Mouse (Mus musculus) heart, postnatal 25 days (tissue): ENCODE results near the gene Olfr427. TPM values are rescaled to one million over a fixed set of nuclear protein-coding genes. Genes with fewer than 3 reads are reported as not detected.
"Not testable (repeated sequence)": the region's sequence is repeated elsewhere in the genome, so short reads cannot be mapped to it uniquely, and the experiment has no call there.

Experiments used
- DNase-seq: peaks from one replicate; pipeline ENCODE4 v3.0.0; 2022; ENCODE audit warnings: low spot score
- intact Hi-C: fragments of 180-260 bp; cut with DNase I; formaldehyde crosslinking; loops from one replicate; pipeline ENCODE4 v1.15.1; 2025
- total RNA-seq, 2 experiments: library from RNA; stranded (reverse); gene quantifications; 2 replicates each; pipeline ENCODE4 v1.2.3; 2021

The Olfr427 gene
- not detected for total RNA-seq

DNA sequence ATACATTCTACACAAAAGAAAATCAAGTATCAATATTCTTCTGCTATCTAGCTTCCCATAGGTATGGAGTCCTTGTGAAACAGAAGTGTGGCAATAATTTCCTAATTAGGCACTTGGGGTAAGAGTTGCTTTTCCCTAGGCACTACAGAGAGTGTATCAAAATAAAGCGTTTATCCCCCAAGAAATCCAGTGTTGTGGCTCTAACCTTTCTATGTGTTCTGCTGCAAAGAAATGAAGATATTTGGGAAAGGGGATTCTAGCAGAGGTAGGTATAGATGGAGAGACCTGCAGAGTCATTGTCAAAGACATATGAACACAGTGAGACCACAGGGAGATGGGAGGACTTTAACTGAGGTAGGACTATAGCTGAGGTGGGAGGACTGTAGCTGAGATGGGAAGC is at the start of gene Olfr427:
Olfr427 (plus strand) TSS at position 301 of the 400 bp plus-strand sequence.
- DNase-seq = no peak
- intact Hi-C loops = no loop called here

DNA sequence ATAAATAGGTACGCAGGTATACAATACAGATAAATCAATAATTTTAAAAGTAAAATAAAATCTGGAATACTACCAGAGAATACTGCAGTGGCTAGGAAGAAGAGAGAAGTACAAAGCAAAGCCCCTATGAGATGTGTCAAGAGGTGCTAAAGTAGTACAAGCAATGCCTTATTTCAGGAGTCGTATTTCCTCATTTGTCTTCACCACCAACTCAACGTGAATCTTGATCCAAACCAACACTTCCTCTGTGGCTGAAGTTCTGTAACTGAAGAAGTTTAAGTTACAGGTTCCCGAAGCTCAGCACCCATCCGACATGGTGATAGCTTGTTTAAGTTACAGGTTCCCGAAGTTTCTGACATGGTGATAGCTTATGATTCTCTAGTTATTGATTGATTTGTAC is 48.5 kb upstream of the Olfr427 start:
- intact Hi-C loops, DNase-seq: not testable (repeated sequence)

DNA sequence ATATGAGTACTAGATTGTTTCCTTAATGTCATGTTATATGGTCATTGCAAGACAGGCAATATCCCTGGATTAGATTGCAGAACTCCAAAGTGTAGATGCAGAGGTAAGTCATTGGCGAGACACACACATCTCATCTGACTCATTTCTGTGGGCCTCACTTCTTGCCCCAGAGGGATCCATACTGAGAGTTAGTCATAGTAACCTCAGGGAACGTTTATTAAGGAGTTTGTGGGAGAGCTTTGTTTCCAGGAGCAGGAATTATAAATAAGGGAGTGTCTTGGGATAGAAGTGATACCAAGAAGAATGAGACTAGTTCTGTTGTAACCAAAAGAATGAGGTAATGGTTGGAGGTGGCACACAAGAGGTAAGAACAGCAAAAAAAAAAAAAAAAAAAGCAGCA is 47.8 kb upstream of the Olfr427 start, which contains the start of gene Olfr432:
Olfr432 (plus strand) TSS at position 313 of the 400 bp plus-strand sequence.
- DNase-seq = no peak
- intact Hi-C loops = no loop called here

DNA sequence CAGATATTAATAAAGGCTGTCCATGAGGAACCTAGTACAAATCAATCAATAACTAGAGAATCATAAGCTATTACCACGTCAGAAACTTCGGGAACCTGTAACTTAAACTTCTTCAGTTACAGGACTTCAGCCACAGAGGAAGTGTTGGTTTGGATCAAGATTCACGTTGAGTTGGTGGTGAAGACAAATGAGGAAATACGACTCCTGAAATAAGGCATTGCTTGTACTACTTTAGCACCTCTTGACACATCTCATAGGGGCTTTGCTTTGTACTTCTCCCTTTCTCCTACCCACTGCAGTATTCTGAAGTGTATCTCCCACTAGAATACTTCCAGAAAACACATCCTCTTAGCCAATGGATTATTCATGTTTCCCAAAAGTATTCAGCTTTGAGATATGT is 47.3 kb upstream of the Olfr427 start:
- DNase-seq, intact Hi-C loops: not testable (repeated sequence)

DNA sequence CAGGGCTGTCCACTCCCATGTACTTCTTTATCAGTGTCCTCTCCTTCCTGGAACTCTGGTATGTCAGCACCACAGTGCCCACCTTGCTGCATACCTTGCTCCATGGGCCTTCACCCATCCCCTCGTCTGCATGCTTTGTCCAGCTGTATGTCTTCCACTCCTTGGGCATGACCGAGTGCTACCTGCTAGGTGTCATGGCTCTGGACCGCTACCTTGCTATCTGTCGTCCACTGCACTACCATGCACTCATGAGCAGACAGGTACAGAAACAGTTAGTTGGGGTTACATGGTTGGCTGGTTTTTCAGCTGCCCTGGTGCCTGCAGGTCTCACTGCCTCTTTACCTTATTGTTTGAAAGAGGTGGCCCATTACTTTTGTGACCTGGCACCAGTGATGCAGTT is 46.2 kb upstream of the Olfr427 start:
- DNase-seq = no peak
- intact Hi-C loops = no loop called here

DNA sequence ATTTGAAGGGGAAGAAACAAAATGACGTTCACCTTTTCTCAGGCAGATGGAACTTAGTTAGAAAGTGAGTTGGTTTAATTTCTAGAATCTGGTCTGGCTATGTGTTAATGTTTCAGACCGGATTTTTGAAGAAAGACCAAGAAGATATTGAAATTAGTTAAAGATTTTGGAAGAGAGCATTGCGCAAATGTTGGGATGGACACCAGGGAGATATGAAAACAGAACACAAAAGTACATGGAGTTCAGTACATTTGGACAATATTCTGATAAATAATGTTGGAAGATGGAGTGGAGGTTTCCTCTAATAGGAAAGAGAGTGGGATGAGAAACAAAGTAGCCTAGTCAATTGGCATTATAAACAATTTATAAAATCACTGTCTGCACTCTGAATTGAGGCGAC is 45.2 kb upstream of the Olfr427 start:
- intact Hi-C loops = no loop called here
- no peak for DNase-seq

DNA sequence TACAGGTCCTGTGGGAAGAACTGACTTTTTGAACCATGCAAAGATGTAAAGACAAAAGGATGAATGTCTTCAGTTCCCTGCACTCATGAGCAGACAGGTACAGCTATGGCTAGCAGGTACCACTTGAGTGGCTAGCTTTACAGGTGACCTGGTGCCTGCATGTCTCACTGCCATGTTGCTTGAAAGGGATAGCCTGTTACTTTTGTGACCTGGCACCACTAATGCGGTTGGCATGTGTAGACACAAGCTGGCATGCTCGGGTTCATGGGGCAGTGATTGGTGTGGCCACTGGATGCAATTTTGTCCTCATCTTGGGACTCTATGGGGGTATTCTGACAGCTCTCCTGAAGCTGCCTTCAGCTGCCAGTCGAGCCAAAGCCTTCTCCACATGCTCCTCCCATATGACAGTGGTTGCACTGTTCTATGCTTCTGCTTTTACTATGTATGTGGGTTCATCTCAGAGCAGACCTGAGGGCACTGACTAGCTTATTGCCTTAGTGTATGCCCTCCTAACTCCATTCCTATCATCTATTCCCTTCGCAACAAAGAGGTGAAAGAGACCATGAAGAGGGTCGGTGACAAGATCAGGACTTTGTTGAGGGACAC is 44.7 kb upstream of the Olfr427 start:
- intact Hi-C loops = no loop called here
- no peak for DNase-seq

DNA sequence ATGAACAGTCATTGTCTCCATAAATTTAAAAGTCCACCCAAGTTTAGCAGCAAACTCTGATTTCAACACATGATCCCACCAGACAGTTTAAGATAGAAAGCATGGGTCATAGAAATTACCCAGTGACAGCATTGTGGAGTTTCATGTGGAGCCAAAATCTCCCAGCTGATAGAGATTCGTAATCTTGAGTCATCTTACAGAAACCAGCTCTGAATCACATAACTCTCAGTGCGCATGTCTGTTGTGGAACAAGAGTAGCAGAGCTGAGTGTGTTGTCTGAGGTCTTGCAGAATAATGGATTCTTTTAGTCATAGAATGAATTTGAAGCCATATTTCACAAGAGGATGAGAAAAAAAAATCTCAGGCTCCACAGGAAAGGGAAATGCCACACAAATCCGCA is 43.7 kb upstream of the Olfr427 start:
- DNase-seq = no peak
- intact Hi-C loops = no loop called here

DNA sequence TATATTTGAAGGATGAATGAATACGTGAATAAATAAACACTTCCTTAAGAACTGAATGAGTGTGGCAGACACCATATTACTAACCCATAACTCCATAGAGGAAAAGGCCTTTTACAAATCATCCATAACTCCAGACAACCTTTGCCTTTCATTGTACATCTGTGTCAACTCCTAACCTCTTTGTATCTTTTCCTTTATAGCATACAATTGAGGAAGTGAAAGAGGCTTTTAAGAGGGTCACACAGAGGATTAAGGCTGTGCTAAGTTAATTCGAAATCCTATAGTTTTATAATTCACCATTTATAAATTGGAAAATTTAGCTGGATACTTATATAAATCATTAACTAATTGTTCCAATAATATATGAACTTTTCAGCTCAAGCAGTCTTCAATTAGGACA is 41.4 kb upstream of the Olfr427 start:
- intact Hi-C loops = no loop called here
- no peak for DNase-seq

DNA sequence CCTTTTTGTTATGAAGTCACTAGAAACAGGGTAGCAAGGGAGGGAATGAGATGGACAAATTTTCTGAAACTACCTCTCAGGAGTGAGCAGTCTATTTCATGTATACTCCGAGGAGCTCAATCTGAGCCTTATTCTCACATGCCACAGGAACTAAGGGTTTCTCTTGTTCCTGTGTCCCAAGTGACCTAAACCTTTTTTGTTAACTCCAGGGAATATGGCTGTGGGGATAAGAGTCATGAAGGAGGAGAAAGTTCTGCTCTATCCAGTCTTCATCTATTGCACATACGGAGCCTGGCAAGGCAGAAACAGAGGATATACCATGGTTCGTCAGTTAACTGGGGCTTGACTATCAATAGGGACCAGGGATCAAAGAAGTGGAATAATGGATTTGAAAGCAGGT is 30.4 kb upstream of the Olfr427 start, which contains the start of gene Olfr430:
Olfr430 (plus strand) TSS at position 301 of the 400 bp plus-strand sequence.
- intact Hi-C loops = no loop called here

DNA sequence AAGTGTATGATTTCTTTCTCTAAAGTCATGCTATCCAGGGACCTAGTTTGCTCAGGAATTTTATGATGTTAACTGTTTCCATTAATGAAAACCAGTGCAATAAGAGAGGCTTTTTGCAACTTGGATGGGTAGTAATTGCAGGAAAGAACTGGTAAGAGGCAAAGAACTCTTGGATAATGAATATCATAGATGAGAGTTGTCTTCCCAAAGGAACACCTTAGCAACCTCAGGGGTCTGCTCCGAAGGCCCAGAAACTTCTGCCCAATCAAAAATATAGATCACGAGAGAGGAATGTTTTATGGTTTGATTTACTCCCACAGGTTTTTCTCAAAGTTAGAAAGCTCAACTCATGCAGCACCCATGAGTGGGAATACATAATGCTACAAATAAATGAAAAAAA is 12.7 kb upstream of the Olfr427 start, which contains the start of gene Olfr429:
Olfr429 (plus strand) TSS at position 301 of the 400 bp plus-strand sequence.
- intact Hi-C loops = no loop called here
- no peak for DNase-seq

More for the DNA sequence above, 30.4 kb upstream of the Olfr427 start, which contains the start of gene Olfr430:
- DNase-seq = no peak

DNA sequence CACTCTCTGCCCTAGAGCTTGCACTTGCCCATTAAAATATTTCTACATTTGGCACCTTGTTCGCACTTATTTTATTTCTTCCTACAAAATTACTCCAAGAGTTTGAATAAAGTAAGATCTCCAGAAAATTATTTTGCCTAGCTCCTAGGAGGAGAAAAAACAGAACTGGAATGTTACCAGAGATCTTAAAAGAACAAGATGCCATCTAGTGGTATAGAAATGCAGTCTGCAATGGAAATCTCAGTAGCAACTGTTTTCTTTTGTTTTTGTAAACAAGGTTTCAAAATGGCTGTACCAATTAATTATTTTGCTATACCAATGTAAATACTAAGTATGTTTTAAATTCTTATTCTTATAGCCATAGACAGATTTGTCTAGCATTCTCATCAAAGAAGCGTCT is 7.0 kb downstream of the Olfr427 start:
- DNase-seq = no peak
- intact Hi-C loops = loop anchor here (2.0 to 10.0 kb wide), 2 partner anchors 249 to 647 kb away; no protein-coding TSS in a partner anchor

DNA sequence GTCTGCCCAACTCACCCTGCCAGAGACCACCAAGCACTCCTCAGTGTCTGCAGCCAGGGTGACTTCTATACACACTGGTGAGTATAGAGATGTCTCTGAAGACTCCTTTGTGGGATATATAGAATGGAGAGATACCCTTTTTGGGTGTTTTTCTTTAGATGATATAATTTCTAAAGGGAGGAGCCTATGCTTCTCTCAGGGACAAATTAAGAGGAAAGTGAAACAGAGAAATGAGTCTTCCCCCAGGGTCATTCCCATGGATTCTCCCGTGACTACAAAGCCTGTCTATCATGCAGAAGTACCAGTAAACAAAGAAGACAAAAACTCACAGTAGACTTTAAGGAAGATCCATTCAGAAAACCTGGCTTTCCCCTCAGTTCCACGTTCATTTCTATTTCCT is 24.4 kb downstream of the Olfr427 start, which contains the start of gene Olfr231:
Olfr231 (minus strand) TSS at position 101 of the 400 bp plus-strand sequence.
- intact Hi-C loops = no loop called here

DNA sequence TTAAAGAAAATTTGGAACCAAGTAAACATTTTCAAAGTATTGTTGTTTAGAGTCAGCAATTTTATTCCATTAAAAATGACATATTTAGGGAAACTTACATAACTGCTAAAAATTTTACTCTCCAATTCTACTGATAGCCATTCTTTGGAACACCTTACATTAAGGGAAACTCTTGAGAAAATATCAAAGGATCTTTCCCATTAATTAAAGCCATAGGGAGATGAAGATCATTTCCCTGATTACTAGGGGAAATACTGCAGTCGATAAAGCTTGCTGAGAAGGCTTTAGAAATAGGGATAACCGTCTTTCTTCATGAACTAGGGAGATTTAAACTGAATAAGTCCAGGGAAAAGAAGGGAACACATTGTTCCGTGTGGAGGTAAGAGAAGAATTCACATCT is 34.5 kb downstream of the Olfr427 start, which contains the start of gene Olfr424:
Olfr424 (plus strand) TSS at position 301 of the 400 bp plus-strand sequence.
- DNase-seq = no peak
- intact Hi-C loops = no loop called here

More for the DNA sequence above, 24.4 kb downstream of the Olfr427 start, which contains the start of gene Olfr231:
- no peak for DNase-seq

DNA sequence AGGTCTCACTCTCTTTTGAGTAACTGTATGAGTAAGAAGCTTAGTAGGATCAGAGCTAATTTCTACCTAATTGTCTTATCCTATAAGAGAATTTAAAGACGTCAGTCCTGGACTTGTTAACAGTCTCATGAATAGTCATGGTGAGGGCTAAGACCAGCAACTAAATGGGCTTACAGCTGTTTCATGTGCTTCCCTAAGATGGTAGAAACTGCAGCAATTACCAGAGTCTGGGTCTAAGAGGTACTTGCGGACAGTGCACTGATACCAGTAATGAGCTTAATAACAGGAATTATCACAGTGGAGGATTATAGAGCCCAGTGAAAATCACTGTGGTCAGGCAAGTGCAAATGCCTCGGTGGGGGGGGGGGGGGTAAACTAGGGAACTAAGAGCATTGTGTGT is 35.3 kb downstream of the Olfr427 start:
- no peak for DNase-seq
- intact Hi-C loops = no loop called here

DNA sequence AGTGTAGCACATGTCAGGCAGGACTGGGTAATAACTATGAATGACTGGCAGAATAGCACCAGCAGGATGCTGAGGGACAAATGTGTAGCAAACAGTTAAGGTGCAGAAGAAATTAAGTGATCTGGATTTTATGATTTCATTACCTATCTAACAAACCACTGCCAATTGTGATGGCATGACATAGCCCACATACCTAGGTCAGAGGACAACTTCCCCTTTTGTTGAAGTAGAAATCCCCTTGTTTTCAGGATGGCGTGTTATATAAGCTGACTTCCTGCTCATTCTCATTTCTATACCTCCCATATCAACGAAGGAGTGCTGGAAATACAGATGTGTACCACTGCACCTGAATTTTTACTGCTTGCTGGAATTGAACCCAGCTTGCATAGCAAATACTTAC is 44.7 kb downstream of the Olfr427 start:
- no peak for DNase-seq
- intact Hi-C loops = no loop called here

DNA sequence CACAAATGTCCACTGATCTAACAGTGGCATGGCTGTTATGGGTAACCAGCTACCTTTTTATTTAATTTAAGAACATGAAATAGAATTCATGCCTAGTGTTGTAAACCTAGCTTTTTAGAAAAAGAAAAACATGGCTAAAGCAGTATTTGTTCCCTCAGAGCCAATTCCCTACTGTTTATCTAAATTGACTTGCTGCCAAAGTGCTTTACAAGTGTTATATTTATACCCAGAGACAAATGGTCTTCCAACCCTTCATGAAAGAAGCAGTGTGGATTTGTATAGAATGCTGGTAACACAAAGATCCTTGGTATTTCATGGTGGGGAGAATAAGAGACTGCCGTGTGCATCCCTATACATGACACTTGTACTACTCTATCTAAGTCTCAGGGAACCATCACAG is 50.0 kb downstream of the Olfr427 start:
- no peak for DNase-seq

DNA sequence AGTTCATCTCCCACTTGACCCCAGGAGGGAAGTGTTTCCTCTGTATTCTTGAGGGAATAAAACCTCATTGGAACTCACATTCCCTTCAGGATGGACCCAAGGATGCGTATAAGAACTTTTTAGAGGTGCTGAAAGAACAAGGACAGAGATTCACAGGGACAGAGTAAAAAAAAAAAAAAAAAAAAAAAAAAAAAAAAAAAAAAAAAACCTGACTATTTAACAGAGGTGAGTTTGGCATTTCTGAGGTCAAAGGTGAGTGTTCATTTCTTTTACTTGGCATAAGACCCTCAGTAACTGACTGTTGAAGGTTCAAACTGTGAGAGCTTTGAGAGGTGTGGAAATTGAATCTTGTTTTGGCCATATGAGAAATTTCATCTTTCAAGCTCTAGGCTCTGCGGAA is 52.6 kb downstream of the Olfr427 start:
- intact Hi-C loops = no loop called here
- no peak for DNase-seq

More for the DNA sequence above, 50.0 kb downstream of the Olfr427 start:
- intact Hi-C loops = no loop called here
